Mouse (Mus musculus): Measurements from ENCODE around the gene Nuak2.

GRCm38 (mm10) chr1:132312043-132312442, 3.9 kb upstream of the Nuak2 start:
- TF ChIP-seq CTCF (IDR thresholded peaks at IDR 0.05; ENCODE audit: borderline replicate concordance, extremely low read depth, insufficient read depth, insufficient read length) (no peak), POLR2A (IDR thresholded peaks at IDR 0.05; ENCODE audit: borderline replicate concordance, extremely low read depth, insufficient read depth, insufficient read length, poor library complexity, severe bottlenecking) (no peak)

All from brain, embryonic 14.5 days (tissue).